ENCODE assay signal across 17 mouse cellular contexts in the genomic region with DNA sequence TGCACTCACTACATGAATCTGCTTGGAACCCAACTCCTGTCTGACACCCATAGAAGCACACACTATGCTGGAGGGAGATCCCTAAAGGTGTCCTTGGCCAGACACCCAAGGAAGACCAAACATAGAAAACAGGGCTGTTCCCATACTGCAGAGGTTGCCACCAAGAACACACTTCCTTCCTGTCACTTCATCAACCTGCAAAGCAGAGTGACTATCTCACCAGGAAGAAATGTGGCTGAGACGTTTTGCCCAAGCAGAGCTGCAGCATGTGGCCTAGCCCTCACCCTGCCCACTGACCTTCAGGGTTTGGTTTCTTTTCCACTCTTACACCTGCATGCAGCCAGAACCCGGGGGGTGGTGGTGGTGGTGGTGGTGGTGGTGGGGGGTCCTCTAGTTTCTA. TPM values are rescaled to one million over a fixed set of nuclear protein-coding genes. Genes with fewer than 3 reads are reported as not detected.
"Had no signal": no experiment of that assay in that cellular context is flagged by ENCODE, and none has a peak within 500 bp of the region (broad histone marks: within the 10 kb centered on the region; RNA-seq: fewer than 3 reads in every experiment).

No protein-coding gene starts in this region.

- H3K36me3 ChIP-seq: midbrain, embryonic 15.5 days had no signal

- ATAC-seq: midbrain, embryonic 15.5 days had no signal

- H3K27ac ChIP-seq: layer of hippocampus, adult 2 months; limb, embryonic 12.5 days; liver, embryonic 14.5 days; midbrain, embryonic 15.5 days; neural tube, embryonic 12.5 days had no signal

- H3K4me1 ChIP-seq: midbrain, embryonic 15.5 days; neural tube, embryonic 12.5 days had no signal

- H3K27me3 ChIP-seq: limb, embryonic 12.5 days; midbrain, embryonic 15.5 days; neural tube, embryonic 12.5 days had no signal

- H3K9me3 ChIP-seq: limb, embryonic 12.5 days; midbrain, embryonic 15.5 days; neural tube, embryonic 12.5 days had no signal

- DNase-seq: kidney, adult 11 months; kidney, adult 9 months; kidney, postnatal 10 days; kidney, postnatal 4 days; liver; lung, adult 18-20 months; lung, postnatal 36 days; right cerebral cortex, adult 18-20 months; right cerebral cortex, postnatal 25 days; thymus, postnatal 14 days had no signal

- H3K4me3 ChIP-seq: layer of hippocampus, adult 2 months; limb, embryonic 12.5 days; midbrain, embryonic 15.5 days; neural tube, embryonic 12.5 days had no signal

RNA-seq across cellular contexts. Expression of a gene that starts 31.3 kb away (rescaled TPM):
- total RNA-seq: megakaryocyte progenitor cell, adult 5-6 weeks; monocyte, adult 5-6 weeks had no signal

RNA-seq across cellular contexts. Expression of a gene that starts 46.3 kb away (rescaled TPM):
- total RNA-seq: megakaryocyte progenitor cell, adult 5-6 weeks; monocyte, adult 5-6 weeks had no signal
